Mouse (Mus musculus): ENCODE measurements around the gene Dlx1.

Gene Dlx1

GRCm38 (mm10) chr2:71546640-71547071, 18.7 kb downstream of the Dlx1 start, which contains the start of gene Dlx2:
Dlx2 (minus strand) TSS chr2:71546754.
- DNase-seq (ENCODE audit: low spot score in 2 of 2), result peak; percentile 76 to 82

GRCm38 (mm10) chr2:71547829-71548228, 19.9 kb downstream of the Dlx1 start:
- peak; percentile 77 to 79 for DNase-seq (ENCODE audit: low spot score in 2 of 2)

- DNase-seq (ENCODE audit: low spot score in 2 of 2), result no peak
Observed at GRCm38 (mm10) chr2:71550330-71550729, 22.4 kb downstream of the Dlx1 start.

GRCm38 (mm10) chr2:71551704-71552103, 23.8 kb downstream of the Dlx1 start:
- DNase-seq (ENCODE audit: low spot score in 2 of 2), result no peak

- DNase-seq (ENCODE audit: low spot score in 2 of 2), result no peak
Observed at GRCm38 (mm10) chr2:71556071-71556470, 28.2 kb downstream of the Dlx1 start.

GRCm38 (mm10) chr2:71566466-71566865, 38.6 kb downstream of the Dlx1 start:
- DNase-seq (ENCODE audit: low spot score in 2 of 2), result no peak

- DNase-seq (ENCODE audit: low spot score in 2 of 2), result no peak
Observed at GRCm38 (mm10) chr2:71573736-71574135, 45.8 kb downstream of the Dlx1 start.

GRCm38 (mm10) chr2:71577059-71577458, 49.1 kb downstream of the Dlx1 start:
- no peak for DNase-seq (ENCODE audit: low spot score in 2 of 2)

GRCm38 (mm10) chr2:71580632-71581466, 52.9 kb downstream of the Dlx1 start:
- peak; percentile 54 to 70 for DNase-seq (ENCODE audit: low spot score in 2 of 2)

- DNase-seq (ENCODE audit: low spot score in 2 of 2), result no peak
Observed at GRCm38 (mm10) chr2:71581488-71581887, 53.6 kb downstream of the Dlx1 start.
